Mouse (Mus musculus): Measurements from ENCODE around the gene Pold2.

Gene Pold2

GRCm38 (mm10) chr11:5877921-5878526 lies at the start of gene Pold2:
Gene Pold2 (minus strand): TSS chr11:5878292.
- DNase-seq (ENCODE audit: low read depth, low spot score), result peak; percentile 95

- DNase-seq (ENCODE audit: low read depth, low spot score), result no peak
Measured at GRCm38 (mm10) chr11:5926696-5927220, 48.7 kb upstream of the Pold2 start.

DNA sequence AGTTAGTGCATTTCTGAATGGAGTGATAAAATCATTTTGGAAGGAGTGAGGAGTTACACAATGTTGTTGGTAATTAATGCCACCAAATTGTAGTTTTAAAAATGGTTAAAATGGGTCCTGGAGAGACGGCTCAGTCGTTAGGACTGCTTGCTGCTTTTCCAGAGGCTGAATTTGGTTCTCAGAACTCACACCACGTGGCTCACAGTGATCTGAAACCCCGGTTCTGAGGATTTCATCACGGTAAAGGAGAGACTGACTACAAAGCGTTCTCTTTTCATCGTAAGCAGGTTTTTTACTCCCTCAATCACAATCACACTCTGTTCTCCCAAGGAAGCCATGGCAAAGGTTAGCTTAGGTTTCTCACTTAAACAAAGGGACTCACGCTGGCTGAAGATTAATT lies 46.6 kb upstream of the Pold2 start:
- no peak for DNase-seq (ENCODE audit: low read depth, low spot score)

DNA sequence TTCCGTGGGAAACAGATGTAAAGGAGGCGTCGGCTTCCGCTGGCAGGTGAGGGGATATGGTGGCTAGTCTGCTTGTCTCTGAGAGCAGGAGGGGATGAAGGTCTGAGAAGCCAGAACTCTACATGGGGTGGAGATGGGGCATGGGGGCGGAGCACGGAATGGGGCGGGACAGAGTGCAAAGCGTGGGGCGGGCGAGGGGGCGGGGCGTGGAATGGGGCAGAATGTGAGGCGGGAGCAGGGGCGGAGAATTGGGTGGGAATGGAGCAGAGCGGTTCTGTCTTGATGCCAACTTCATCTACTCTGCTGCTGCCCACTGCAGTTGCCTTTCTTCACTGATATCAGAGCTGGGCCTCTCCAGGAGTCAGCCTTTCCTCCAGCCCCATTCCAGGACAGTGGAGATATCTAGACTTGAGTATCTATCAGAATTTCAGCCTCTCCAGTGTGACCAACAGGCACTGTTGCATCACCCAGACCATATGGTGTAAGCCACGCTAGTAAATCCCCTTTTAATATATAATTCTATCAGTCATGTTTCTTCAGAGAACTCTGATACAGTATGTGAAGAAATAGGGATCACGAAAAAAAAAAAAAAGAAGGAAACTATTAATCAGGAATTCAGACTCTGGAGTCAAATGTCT lies 42.4 kb upstream of the Pold2 start:
- DNase-seq (ENCODE audit: low read depth, low spot score), result no peak

DNA sequence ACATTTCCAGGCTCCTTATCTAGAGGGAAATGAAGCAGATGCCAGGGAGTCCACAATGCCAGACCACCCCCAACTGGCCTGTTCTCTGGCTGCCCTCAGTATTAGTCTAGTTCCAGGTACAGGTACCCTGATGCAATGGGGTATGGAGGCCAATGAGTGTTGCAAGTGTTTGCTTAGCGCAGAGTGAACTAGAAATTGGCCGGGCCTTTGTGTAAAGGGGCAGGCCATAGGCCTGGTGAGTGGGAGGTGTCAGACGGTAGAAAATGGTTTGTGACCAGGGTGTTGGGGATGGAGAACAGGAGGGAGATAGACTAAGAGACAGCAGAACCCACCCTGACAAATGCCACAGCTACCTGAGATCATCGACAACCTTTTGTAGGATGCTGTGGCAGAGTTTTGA lies 41.5 kb upstream of the Pold2 start:
- DNase-seq (ENCODE audit: low read depth, low spot score), result no peak

DNA sequence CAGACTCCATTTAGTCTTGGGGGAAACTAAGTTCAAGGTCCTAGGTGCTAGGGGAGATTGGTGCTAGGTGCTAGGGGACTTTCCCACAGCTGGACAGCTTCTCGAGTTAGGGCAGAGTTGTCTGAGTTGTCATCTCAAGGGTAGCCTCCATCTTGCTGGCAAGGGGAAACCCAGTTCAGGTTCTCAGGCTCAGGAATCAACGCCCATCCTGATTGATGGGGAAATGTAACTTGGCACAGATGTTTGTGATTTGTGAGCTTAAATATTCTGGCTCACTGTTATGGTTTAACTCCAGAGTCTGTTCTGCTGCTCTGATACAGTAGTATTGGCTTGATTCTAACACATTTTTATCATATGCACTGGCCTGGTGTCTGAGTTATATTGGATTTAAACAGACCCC lies 40.0 kb upstream of the Pold2 start:
- no peak for DNase-seq (ENCODE audit: low read depth, low spot score)

- DNase-seq (ENCODE audit: low read depth, low spot score), result no peak
Measured at GRCm38 (mm10) chr11:5916178-5916548, 38.1 kb upstream of the Pold2 start.

DNA sequence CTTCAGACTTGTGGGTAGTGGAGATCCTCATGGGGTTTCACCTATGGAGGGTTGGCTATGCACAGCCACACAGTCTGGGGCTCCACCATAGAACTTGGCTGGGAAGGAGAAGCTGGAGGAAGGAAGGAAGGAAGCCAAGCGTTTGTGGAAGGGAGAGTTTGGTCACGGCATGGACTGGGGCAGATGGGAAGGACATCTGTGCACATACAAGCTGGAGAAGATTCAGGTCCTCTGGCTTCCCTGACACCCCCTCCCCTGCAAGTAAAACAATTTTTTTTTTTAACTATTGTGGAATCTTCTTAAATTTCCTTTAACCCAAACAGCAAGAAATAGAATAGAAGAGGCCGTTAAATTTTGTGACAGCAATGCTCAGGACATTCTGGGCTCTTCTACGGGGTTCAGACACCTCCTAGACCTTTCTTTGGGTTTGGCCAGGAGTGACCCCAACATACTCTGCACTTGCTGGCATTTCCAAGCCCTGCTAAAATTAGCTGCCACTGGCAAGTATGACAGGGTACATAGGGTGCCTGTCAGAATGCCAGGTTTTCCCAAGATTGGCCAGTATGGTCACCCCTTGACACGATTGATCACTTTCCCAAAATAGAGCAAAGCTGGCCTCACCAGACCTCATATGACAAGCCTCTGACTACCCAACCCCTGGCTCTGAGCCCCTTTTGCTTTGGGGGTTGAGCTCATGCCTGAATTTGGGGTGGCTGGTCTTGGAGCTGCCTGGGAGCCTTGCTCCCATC lies 37.5 kb upstream of the Pold2 start:
- no peak for DNase-seq (ENCODE audit: low read depth, low spot score)

- DNase-seq (ENCODE audit: low read depth, low spot score), result no peak
Measured at GRCm38 (mm10) chr11:5914940-5915339, 36.8 kb upstream of the Pold2 start.

DNA sequence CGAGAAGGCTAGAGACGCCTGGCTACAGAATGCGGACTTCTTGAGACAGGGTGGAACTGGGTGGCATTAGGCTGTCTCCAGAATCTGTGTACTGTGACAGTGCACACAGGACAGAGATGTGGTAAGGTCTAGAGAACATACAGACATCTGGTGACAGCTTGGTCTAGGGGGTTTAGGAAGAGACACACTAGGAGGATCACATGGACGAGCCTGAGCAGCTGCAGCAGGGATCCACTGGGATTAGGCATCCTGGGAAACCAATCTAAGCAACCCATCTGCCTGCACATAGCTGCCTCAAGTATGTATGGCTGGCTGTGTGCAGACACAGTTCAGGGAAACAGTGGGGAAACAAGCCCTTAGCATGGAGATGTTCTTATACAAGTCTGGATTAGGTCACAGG lies 35.8 kb upstream of the Pold2 start:
- DNase-seq (ENCODE audit: low read depth, low spot score), result no peak

DNA sequence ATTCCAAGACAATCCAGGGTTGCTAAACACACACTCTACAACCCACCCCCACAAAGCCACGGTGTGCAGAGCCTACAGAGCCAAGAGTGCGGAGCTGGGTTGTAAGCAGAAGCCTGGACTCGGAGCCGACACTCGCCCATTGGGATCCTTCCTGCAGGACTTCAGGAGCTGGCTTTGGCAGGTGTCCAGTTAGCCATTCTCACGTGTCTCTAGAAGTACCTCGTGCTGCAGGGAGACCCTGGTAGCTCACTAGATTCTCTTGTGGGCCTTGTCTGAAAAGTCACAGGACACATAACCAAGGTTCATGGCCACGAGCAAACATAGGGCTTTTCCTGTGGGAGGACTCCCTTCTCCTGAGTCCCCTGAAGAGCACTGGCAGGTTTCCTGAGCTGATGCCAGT lies 35.2 kb upstream of the Pold2 start:
- no peak for DNase-seq (ENCODE audit: low read depth, low spot score)

GRCm38 (mm10) chr11:5912635-5913034 lies 34.5 kb upstream of the Pold2 start:
- no peak for DNase-seq (ENCODE audit: low read depth, low spot score)

DNA sequence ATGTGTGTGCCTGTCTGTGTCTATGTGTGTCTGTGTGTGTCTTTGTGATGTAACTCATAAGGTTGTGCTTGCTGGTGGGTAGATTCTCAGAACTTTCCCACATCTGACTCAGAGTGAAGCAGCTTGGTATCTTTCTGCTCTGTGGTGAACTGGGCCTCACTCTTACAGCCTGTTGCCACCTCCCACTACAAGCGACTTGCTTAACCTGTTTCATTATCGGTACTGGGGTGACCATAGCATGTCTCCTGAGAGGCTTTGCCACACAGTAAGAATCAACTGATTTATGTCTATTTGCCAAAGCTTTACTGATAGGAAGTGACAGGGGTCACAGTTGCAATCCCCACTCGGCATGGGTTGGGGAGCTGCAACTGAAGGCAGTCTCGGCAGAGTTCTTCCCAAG lies 30.6 kb upstream of the Pold2 start:
- DNase-seq (ENCODE audit: low read depth, low spot score), result no peak

- no peak for DNase-seq (ENCODE audit: low read depth, low spot score)
Measured at GRCm38 (mm10) chr11:5907096-5907495, 29.0 kb upstream of the Pold2 start.

- no peak for DNase-seq (ENCODE audit: low read depth, low spot score)
Measured at GRCm38 (mm10) chr11:5905778-5906518, 27.9 kb upstream of the Pold2 start.

- DNase-seq (ENCODE audit: low read depth, low spot score), result no peak
Measured at GRCm38 (mm10) chr11:5904871-5905270, 26.8 kb upstream of the Pold2 start.

- DNase-seq (ENCODE audit: low read depth, low spot score), result no peak
Measured at GRCm38 (mm10) chr11:5904357-5904756, 26.3 kb upstream of the Pold2 start.

GRCm38 (mm10) chr11:5903844-5904243 lies 25.8 kb upstream of the Pold2 start:
- no peak for DNase-seq (ENCODE audit: low read depth, low spot score)

GRCm38 (mm10) chr11:5902390-5902789 lies 24.3 kb upstream of the Pold2 start:
- DNase-seq (ENCODE audit: low read depth, low spot score), result no peak

DNA sequence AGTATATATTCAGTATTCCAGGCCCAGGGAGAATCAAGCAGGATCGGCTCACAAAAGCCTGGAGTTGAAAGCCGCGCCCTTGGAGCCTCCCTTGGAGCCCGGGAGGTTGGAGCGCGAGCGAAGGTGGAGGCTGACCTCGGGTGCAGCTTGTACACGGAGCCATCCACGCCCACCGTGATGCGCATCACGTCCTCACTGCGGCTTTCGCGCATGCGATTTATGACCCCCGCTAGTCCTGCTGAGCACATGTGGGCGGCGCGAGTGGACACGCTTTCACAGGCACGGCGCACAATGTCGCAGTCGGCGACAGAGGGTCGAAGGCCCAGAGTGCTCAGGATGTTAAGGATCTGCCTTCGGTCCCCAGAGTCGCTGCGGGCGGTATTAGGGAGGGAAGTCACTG lies 23.9 kb upstream of the Pold2 start:
- DNase-seq (ENCODE audit: low read depth, low spot score), result no peak

GRCm38 (mm10) chr11:5901320-5901719 lies 23.2 kb upstream of the Pold2 start:
- DNase-seq (ENCODE audit: low read depth, low spot score), result no peak

DNA sequence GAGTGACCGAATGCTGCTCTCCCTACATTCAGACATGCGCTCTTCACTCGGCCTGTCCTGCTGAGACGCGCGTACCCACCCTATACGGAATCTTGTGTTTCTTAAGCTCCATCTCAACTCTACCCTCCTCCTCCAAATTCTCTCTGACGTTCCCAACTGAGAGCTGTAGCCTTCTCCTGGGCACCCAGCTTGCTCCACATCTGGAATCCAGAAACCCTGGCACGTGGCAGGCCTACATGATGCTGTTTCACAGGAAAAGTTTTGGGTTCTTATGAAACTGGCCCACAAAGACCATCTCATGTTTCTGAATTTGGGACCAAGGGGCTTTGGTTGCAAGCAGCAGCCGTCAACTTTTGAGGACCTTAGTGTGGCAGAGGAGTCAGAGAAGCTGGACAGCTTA lies 21.2 kb upstream of the Pold2 start:
- no peak for DNase-seq (ENCODE audit: low read depth, low spot score)
